Mouse (Mus musculus) brain, embryonic 14.5 days (tissue): ENCODE measurements around the gene Chst5.

ENCODE experiments used
- CTCF ChIP-seq: fragments of 200-500 bp; IDR thresholded peaks from 2 replicates; pipeline ENCODE4 v1.5.1; 2012; ENCODE audit warnings: inconsistent platforms, mild to moderate bottlenecking, moderate library complexity, borderline replicate concordance; ENCODE audit not compliant: insufficient read depth, insufficient read length; ENCODE audit errors: extremely low read depth
- POLR2A ChIP-seq: fragments of 200-500 bp; IDR thresholded peaks from 2 replicates; pipeline ENCODE4 v1.6.1; 2012; ENCODE audit warnings: mild to moderate bottlenecking, inconsistent platforms, borderline replicate concordance; ENCODE audit not compliant: poor library complexity, insufficient read depth, insufficient read length, severe bottlenecking; ENCODE audit errors: extremely low read depth

GRCm38 (mm10) chr8:111865857-111866256 is 44.4 kb downstream of the Chst5 start:
- TF ChIP-seq CTCF (no peak), POLR2A (no peak)
